9 mouse cellular contexts compared by ENCODE assay signal in genomic region chr7:79649005-79649404, GRCm38 (mm10). TPM values are rescaled to one million over a fixed set of nuclear protein-coding genes. Genes with fewer than 3 reads are reported as not detected.
A peak's percentile ranks its signal among the peaks of the same experiment; 100 is the strongest.
DNase-seq lines count a peak whose midpoint lies in the region; ATAC-seq and TF ChIP-seq lines count a peak whose summit lies in the region.
"Had no signal": no experiment of that assay in that cellular context is flagged by ENCODE, and none has a peak within 500 bp of the region (broad histone marks: within the 10 kb centered on the region; RNA-seq: fewer than 3 reads in every experiment).

No protein-coding gene starts in this region.

- H3K27ac ChIP-seq in heart, postnatal 0 days (ENCODE audit: low read depth), result no peak overlapping the region
- H3K27ac ChIP-seq in CH12.LX (ENCODE audit: insufficient read depth, low read depth), result no peak overlapping the region
- H3K27ac ChIP-seq in embryonic fibroblast, embryonic 13.5 days (ENCODE audit: insufficient read depth, low read length), result no peak overlapping the region
- H3K27ac ChIP-seq: embryonic facial prominence, embryonic 13.5 days had no signal

- DNase-seq in heart, postnatal 0 days (ENCODE audit: low spot score), result peak; percentile 46
- DNase-seq in heart, adult 11 months, result no peak
- peak; percentile 45 for DNase-seq in CH12.LX (ENCODE audit: extremely low read depth)
- peak; percentile 12 to 24 for DNase-seq in adrenal gland, postnatal 4 days (ENCODE audit: low spot score in 2 of 2)
- DNase-seq in layer of hippocampus, postnatal 25 days (ENCODE audit: extremely low spot score in 1 of 2, low spot score in 1 of 2), result peak; percentile 48 to 87
- DNase-seq in testis, postnatal 10 days (ENCODE audit: low spot score), result peak; percentile 83

- no peak for TF ChIP-seq EP300 in heart, postnatal 0 days (IDR thresholded peaks at IDR 0.05; ENCODE audit: low read depth)
- TF ChIP-seq EP300 in CH12.LX (IDR thresholded peaks at IDR 0.05; ENCODE audit: low read length), result no peak

- in situ Hi-C loops in CH12.LX (cut with MboI; ENCODE audit: low pct_ligation_motif_present, low pct_unique_long_range_greater_than_20kb, low sequenced_read_pairs), result no loop called here

- TF ChIP-seq RAD21 in CH12.LX (IDR thresholded peaks at IDR 0.05; ENCODE audit: low read depth, low read length), result peak; percentile 62

- H3K4me1 ChIP-seq in heart, postnatal 0 days (ENCODE audit: control insufficient read depth, insufficient read depth), result 0 out of 2 replicates have a peak, but pooled peaks cover 5% of the 10 kb centered on the region
- H3K4me1 ChIP-seq in CH12.LX (ENCODE audit: control insufficient read depth in 1 of 2, insufficient read depth in 2 of 2), result peaks cover 0 to under 1% of the 10 kb centered on the region in 2 experiments; a peak in 1 of 4 replicates
- H3K4me1 ChIP-seq in embryonic fibroblast, embryonic 13.5 days (ENCODE audit: control insufficient read depth, insufficient read depth, low read length), result no peaks in the 10 kb centered on the region
- H3K4me1 ChIP-seq: embryonic facial prominence, embryonic 13.5 days had no signal

- H3K36me3 ChIP-seq in heart, postnatal 0 days (replicated peaks; ENCODE audit: control insufficient read depth, insufficient read depth, low read length), result no peaks in the 10 kb centered on the region
- no peaks in the 10 kb centered on the region for H3K36me3 ChIP-seq in CH12.LX (replicated peaks in 1 of 2; ENCODE audit: control insufficient read depth in 1 of 2, insufficient read depth in 1 of 2, low read length in 1 of 2)
- H3K36me3 ChIP-seq: embryonic facial prominence, embryonic 13.5 days had no signal

- no peaks in the 10 kb centered on the region for H3K27me3 ChIP-seq in heart, postnatal 0 days (ENCODE audit: control insufficient read depth, insufficient read depth, low read length)
- peaks cover 32% of the 10 kb centered on the region for H3K27me3 ChIP-seq in CH12.LX (replicated peaks)
- H3K27me3 ChIP-seq: embryonic facial prominence, embryonic 13.5 days had no signal

- TF ChIP-seq POLR2A in CH12.LX (IDR thresholded peaks at IDR 0.05; ENCODE audit: low read depth, low read length), result no peak
- no peak for TF ChIP-seq POLR2A in embryonic fibroblast, embryonic 13.5 days (IDR thresholded peaks at IDR 0.05; ENCODE audit: low read depth, low read length)

- H3K4me3 ChIP-seq in heart, postnatal 0 days (ENCODE audit: low read depth, low read length), result no peak overlapping the region
- no peak overlapping the region for H3K4me3 ChIP-seq in CH12.LX (replicated peaks in 1 of 3; ENCODE audit: low read depth in 2 of 3, low read length in 2 of 3, poor library complexity in 1 of 3)
- H3K4me3 ChIP-seq in embryonic fibroblast, embryonic 13.5 days (ENCODE audit: insufficient read depth, low read length), result no peak overlapping the region
- H3K4me3 ChIP-seq: embryonic facial prominence, embryonic 13.5 days had no signal

- H3K4me2 ChIP-seq in heart, postnatal 0 days (ENCODE audit: low read depth, low read length), result no peak overlapping the region
- H3K4me2 ChIP-seq in CH12.LX (ENCODE audit: insufficient read depth, low read depth, poor library complexity, severe bottlenecking), result no peak overlapping the region
- H3K4me2 ChIP-seq: embryonic facial prominence, embryonic 13.5 days had no signal

- no peaks in the 10 kb centered on the region for H3K9me3 ChIP-seq in heart, postnatal 0 days (replicated peaks; ENCODE audit: control insufficient read depth, low read length)
- no peaks in the 10 kb centered on the region for H3K9me3 ChIP-seq in CH12.LX (replicated peaks; ENCODE audit: low read length)
- H3K9me3 ChIP-seq: embryonic facial prominence, embryonic 13.5 days had no signal

- WGBS in heart, postnatal 0 days, result 2% methylated on average over 3 of the region's 3 CpGs

- TF ChIP-seq CTCF in heart, postnatal 0 days (IDR thresholded peaks at IDR 0.05; ENCODE audit: low read depth), result peak; percentile 83
- TF ChIP-seq CTCF in CH12.LX (conservative IDR thresholded peaks at IDR 0.05 in 1 of 2, IDR thresholded peaks at IDR 0.05 in 1 of 2; ENCODE audit: low read depth in 2 of 2, low read length in 2 of 2), result peak; percentile 64 to 81
- 0 out of 2 replicates have a peak, but pooled peaks have one; percentile 7 for TF ChIP-seq CTCF in embryonic fibroblast, embryonic 13.5 days (IDR thresholded peaks at IDR 0.05; ENCODE audit: borderline replicate concordance, insufficient read depth, low read length)

- ATAC-seq in heart, postnatal 0 days (ENCODE audit: insufficient read depth, low read depth), result no peak
- ATAC-seq in megakaryocyte, adult 5-6 weeks (ENCODE audit: poor library complexity, severe bottlenecking), result peak; percentile 70

- H3K9ac ChIP-seq in heart, postnatal 0 days (replicated peaks; ENCODE audit: low read depth, low read length), result no peak overlapping the region
- no peak overlapping the region for H3K9ac ChIP-seq in CH12.LX (ENCODE audit: insufficient read depth, low read depth)
- H3K9ac ChIP-seq: embryonic facial prominence, embryonic 13.5 days had no signal

- H3K79me2 ChIP-seq in CH12.LX (replicated peaks; ENCODE audit: control insufficient read depth, extremely low read depth, insufficient read depth, poor library complexity, severe bottlenecking), result no peaks in the 10 kb centered on the region

- dilution Hi-C loops in CH12.LX (cut with MboI; ENCODE audit: extremely low pct_ligation_motif_present, extremely low pct_unique_long_range_greater_than_20kb, low sequenced_read_pairs), result no loop called here

TF ChIP-seq in CH12.LX, 34 proteins besides CTCF, POLR2A, EP300 and RAD21:
- no peak for TF ChIP-seq SIN3A (IDR thresholded peaks at IDR 0.05; ENCODE audit: low read length)
- peak; percentile 50 for TF ChIP-seq SMC3 (IDR thresholded peaks at IDR 0.05; ENCODE audit: low read depth, low read length)

RNA-seq across cellular contexts. Expression of gene Ticrr, which starts 11.0 kb away (rescaled TPM):
- total RNA-seq in heart, postnatal 0 days (2014; rRNA removed; ENCODE audit: low replicate concordance), result 2.2 and 4.2 TPM in 2 replicates
- polyA plus RNA-seq in heart, postnatal 0 days (2015; fragmentation: Nextera tagmentation; extraction: Ambion mirVana), result 0.74 and 1.2 TPM in 2 replicates
- total RNA-seq in CH12.LX (2012; rRNA removed) (10.2 and 11.5 TPM in 2 replicates), CH12.LX (2014; rRNA removed) (4.8 and 8.3 TPM in 2 replicates)
- 16.7 and 19.2 TPM in 2 replicates for polyA plus RNA-seq in CH12.LX (2012; ENCODE audit: insufficient read length, low read depth)
- 1 to 10 TPM; 6.3 to 6.4 TPM for total RNA-seq in adrenal gland, postnatal 4 days (2021)
- polyA plus RNA-seq in embryonic fibroblast, embryonic 13.5 days (2011; ENCODE audit: insufficient read length, low read depth, missing spikeins), result 5.5 and 7.3 TPM in 2 replicates
- total RNA-seq in layer of hippocampus, postnatal 25 days (2021), result under 1 TPM; 0.14 to 0.27 TPM
- total RNA-seq in megakaryocyte, adult 5-6 weeks (2015), result 22.4 and 22.8 TPM in 2 replicates
- total RNA-seq in megakaryocyte, adult 5-6 weeks (2017), result 12.4 and 21.5 TPM in 2 replicates

RNA-seq across cellular contexts. Expression of gene Rhcg, which starts 31.5 kb away (rescaled TPM):
- 0.04 and 0.19 TPM in 2 replicates for total RNA-seq in heart, postnatal 0 days (2014; rRNA removed; ENCODE audit: low replicate concordance)
- polyA plus RNA-seq in heart, postnatal 0 days (2015; fragmentation: Nextera tagmentation; extraction: Ambion mirVana), result 0.40 and 0.44 TPM in 2 replicates
- total RNA-seq in CH12.LX (2012; rRNA removed), result not detected in 2 replicates
- not detected in 2 replicates for total RNA-seq in CH12.LX (2014; rRNA removed)
- not detected in 2 replicates for polyA plus RNA-seq in CH12.LX (2012; ENCODE audit: insufficient read length, low read depth)
- 10 to 100 TPM in 1 of 2 experiments, 1 to 10 TPM in 1; 1.7 to 12.8 TPM for total RNA-seq in adrenal gland, postnatal 4 days (2021)
- not detected in 2 replicates for polyA plus RNA-seq in embryonic fibroblast, embryonic 13.5 days (2011; ENCODE audit: insufficient read length, low read depth, missing spikeins)
- 1 to 10 TPM; 2.1 to 2.4 TPM for total RNA-seq in layer of hippocampus, postnatal 25 days (2021)
- total RNA-seq in megakaryocyte, adult 5-6 weeks (2015), result 0.18 and 1.0 TPM in 2 replicates
- 0.77 TPM in 1 of 2 replicates, not detected in the other for total RNA-seq in megakaryocyte, adult 5-6 weeks (2017)

Comparison
In these comparisons a context has a peak if more than half of its experiments do, and no peak if none do; other contexts are left out.
1. CTCF ChIP-seq: peak in every context shown above with its lines; median percentile 83 in heart, postnatal 0 days; 72 in CH12.LX; 7 in embryonic fibroblast, embryonic 13.5 days.